Mouse (Mus musculus): Measurements from ENCODE around the gene Bgn. TPM values are rescaled to one million over a fixed set of nuclear protein-coding genes. Genes with fewer than 3 reads are reported as not detected.

The Bgn gene
- 67.3 and 77.7 TPM in 2 replicates for polyA plus RNA-seq (2011; ENCODE audit: insufficient read depth, insufficient read length, low read depth, missing spikeins)

GRCm38 (mm10) chrX:73483484-73483810, at the start of gene Bgn:
TSS of gene Bgn (plus strand) at chrX:73483602.
- H3K27me3 ChIP-seq (ENCODE audit: control insufficient read depth, insufficient read depth, low read length, poor library complexity, severe bottlenecking) = no peaks in the 10 kb centered on the region
- no peaks in the 10 kb centered on the region for H3K36me3 ChIP-seq (ENCODE audit: control insufficient read depth, insufficient read depth, low read length, poor library complexity, severe bottlenecking)

GRCm38 (mm10) chrX:73435252-73435651, 48.1 kb upstream of the Bgn start, which contains the start of gene Trex2:
TSS of gene Trex2 (minus strand) at chrX:73435344.
- TF ChIP-seq POLR2A (IDR thresholded peaks at IDR 0.05; ENCODE audit: insufficient read depth, low read length) (no peak), CTCF (IDR thresholded peaks at IDR 0.05; ENCODE audit: low read depth, low read length) (no peak), EP300 (IDR thresholded peaks at IDR 0.05; ENCODE audit: insufficient read depth, low read depth, low read length) (no peak)
- Histone ChIP-seq H3K4me3 (ENCODE audit: low read depth, low read length) (no peak within 1 kb of the TSS), H3K9ac (ENCODE audit: low read depth, poor library complexity, severe bottlenecking) (no peak within 1 kb of the TSS), H3K27ac (ENCODE audit: insufficient read depth, low read length) (no peak within 1 kb of the TSS), H3K4me1 (ENCODE audit: control insufficient read depth, insufficient read depth, low read length) (no peaks in the 10 kb centered on the region), H3K9me3 (replicated peaks; ENCODE audit: control insufficient read depth, insufficient read depth, low read length, poor library complexity, severe bottlenecking) (no peaks in the 10 kb centered on the region), H3K27me3 (ENCODE audit: control insufficient read depth, insufficient read depth, low read length, poor library complexity, severe bottlenecking) (no peaks in the 10 kb centered on the region), H3K36me3 (ENCODE audit: control insufficient read depth, insufficient read depth, low read length, poor library complexity, severe bottlenecking) (no peaks in the 10 kb centered on the region)

More at GRCm38 (mm10) chrX:73483484-73483810, at the start of gene Bgn:
- Histone ChIP-seq H3K9ac (ENCODE audit: low read depth, poor library complexity, severe bottlenecking) (no peak within 1 kb of the TSS), H3K4me3 (ENCODE audit: low read depth, low read length) (no peak within 1 kb of the TSS), H3K4me1 (ENCODE audit: control insufficient read depth, insufficient read depth, low read length) (no peaks in the 10 kb centered on the region), H3K9me3 (replicated peaks; ENCODE audit: control insufficient read depth, insufficient read depth, low read length, poor library complexity, severe bottlenecking) (no peaks in the 10 kb centered on the region), H3K27ac (ENCODE audit: insufficient read depth, low read length) (no peak within 1 kb of the TSS)
- TF ChIP-seq POLR2A (IDR thresholded peaks at IDR 0.05; ENCODE audit: insufficient read depth, low read length) = no peak
- no peak for TF ChIP-seq CTCF (IDR thresholded peaks at IDR 0.05; ENCODE audit: low read depth, low read length)
- no peak for TF ChIP-seq EP300 (IDR thresholded peaks at IDR 0.05; ENCODE audit: insufficient read depth, low read depth, low read length)

- no peaks in the 10 kb centered on the region for H3K27me3 ChIP-seq (ENCODE audit: control insufficient read depth, insufficient read depth, low read length, poor library complexity, severe bottlenecking)
Observed at GRCm38 (mm10) chrX:73441428-73441827, 42.0 kb upstream of the Bgn start.

GRCm38 (mm10) chrX:73451949-73452348, 31.5 kb upstream of the Bgn start:
- no peaks in the 10 kb centered on the region for H3K27me3 ChIP-seq (ENCODE audit: control insufficient read depth, insufficient read depth, low read length, poor library complexity, severe bottlenecking)

More at GRCm38 (mm10) chrX:73441428-73441827, 42.0 kb upstream of the Bgn start:
- Histone ChIP-seq H3K27ac (ENCODE audit: insufficient read depth, low read length) (no peak overlapping the region), H3K9ac (ENCODE audit: low read depth, poor library complexity, severe bottlenecking) (no peak overlapping the region), H3K4me1 (ENCODE audit: control insufficient read depth, insufficient read depth, low read length) (no peaks in the 10 kb centered on the region), H3K9me3 (replicated peaks; ENCODE audit: control insufficient read depth, insufficient read depth, low read length, poor library complexity, severe bottlenecking) (no peaks in the 10 kb centered on the region), H3K36me3 (ENCODE audit: control insufficient read depth, insufficient read depth, low read length, poor library complexity, severe bottlenecking) (peaks cover 5% of the 10 kb centered on the region; the same call in 1 of the 2 replicates), H3K4me3 (ENCODE audit: low read depth, low read length) (no peak overlapping the region)
- TF ChIP-seq CTCF (IDR thresholded peaks at IDR 0.05; ENCODE audit: low read depth, low read length) = no peak
- no peak for TF ChIP-seq POLR2A (IDR thresholded peaks at IDR 0.05; ENCODE audit: insufficient read depth, low read length)
- no peak for TF ChIP-seq EP300 (IDR thresholded peaks at IDR 0.05; ENCODE audit: insufficient read depth, low read depth, low read length)

GRCm38 (mm10) chrX:73458877-73459392, 24.5 kb upstream of the Bgn start, which contains the start of gene Haus7:
TSS of gene Haus7 (minus strand) at chrX:73459044.
- Histone ChIP-seq H3K4me1 (ENCODE audit: control insufficient read depth, insufficient read depth, low read length) (no peaks in the 10 kb centered on the region), H3K27ac (ENCODE audit: insufficient read depth, low read length) (no peak within 1 kb of the TSS), H3K27me3 (ENCODE audit: control insufficient read depth, insufficient read depth, low read length, poor library complexity, severe bottlenecking) (no peaks in the 10 kb centered on the region), H3K9ac (ENCODE audit: low read depth, poor library complexity, severe bottlenecking) (peak within 1 kb of the TSS; percentile 33; the same call in 1 of the 2 replicates), H3K4me3 (ENCODE audit: low read depth, low read length) (peak within 1 kb of the TSS; percentile 90), H3K9me3 (replicated peaks; ENCODE audit: control insufficient read depth, insufficient read depth, low read length, poor library complexity, severe bottlenecking) (no peaks in the 10 kb centered on the region), H3K36me3 (ENCODE audit: control insufficient read depth, insufficient read depth, low read length, poor library complexity, severe bottlenecking) (no peaks in the 10 kb centered on the region)
- no peak for TF ChIP-seq EP300 (IDR thresholded peaks at IDR 0.05; ENCODE audit: insufficient read depth, low read depth, low read length)
- peak; percentile 46 for TF ChIP-seq CTCF (IDR thresholded peaks at IDR 0.05; ENCODE audit: low read depth, low read length)

More at GRCm38 (mm10) chrX:73451949-73452348, 31.5 kb upstream of the Bgn start:
- no peak overlapping the region for H3K27ac ChIP-seq (ENCODE audit: insufficient read depth, low read length)
- H3K9me3 ChIP-seq (replicated peaks; ENCODE audit: control insufficient read depth, insufficient read depth, low read length, poor library complexity, severe bottlenecking) = no peaks in the 10 kb centered on the region
- H3K4me3 ChIP-seq (ENCODE audit: low read depth, low read length) = no peak overlapping the region
- H3K4me1 ChIP-seq (ENCODE audit: control insufficient read depth, insufficient read depth, low read length) = no peaks in the 10 kb centered on the region
- TF ChIP-seq CTCF (IDR thresholded peaks at IDR 0.05; ENCODE audit: low read depth, low read length) (peak; percentile 77), POLR2A (IDR thresholded peaks at IDR 0.05; ENCODE audit: insufficient read depth, low read length) (no peak), EP300 (IDR thresholded peaks at IDR 0.05; ENCODE audit: insufficient read depth, low read depth, low read length) (no peak)
- H3K9ac ChIP-seq (ENCODE audit: low read depth, poor library complexity, severe bottlenecking) = no peak overlapping the region
- no peaks in the 10 kb centered on the region for H3K36me3 ChIP-seq (ENCODE audit: control insufficient read depth, insufficient read depth, low read length, poor library complexity, severe bottlenecking)

- H3K4me3 ChIP-seq (ENCODE audit: low read depth, low read length) = peak overlapping the region; percentile 29; the same call in 1 of the 2 replicates
- H3K9me3 ChIP-seq (replicated peaks; ENCODE audit: control insufficient read depth, insufficient read depth, low read length, poor library complexity, severe bottlenecking) = no peaks in the 10 kb centered on the region
- no peaks in the 10 kb centered on the region for H3K4me1 ChIP-seq (ENCODE audit: control insufficient read depth, insufficient read depth, low read length)
- no peak overlapping the region for H3K27ac ChIP-seq (ENCODE audit: insufficient read depth, low read length)
- H3K9ac ChIP-seq (ENCODE audit: low read depth, poor library complexity, severe bottlenecking) = no peak overlapping the region
- H3K27me3 ChIP-seq (ENCODE audit: control insufficient read depth, insufficient read depth, low read length, poor library complexity, severe bottlenecking) = no peaks in the 10 kb centered on the region
- no peaks in the 10 kb centered on the region for H3K36me3 ChIP-seq (ENCODE audit: control insufficient read depth, insufficient read depth, low read length, poor library complexity, severe bottlenecking)
- TF ChIP-seq POLR2A (IDR thresholded peaks at IDR 0.05; ENCODE audit: insufficient read depth, low read length) (no peak), EP300 (IDR thresholded peaks at IDR 0.05; ENCODE audit: insufficient read depth, low read depth, low read length) (no peak), CTCF (IDR thresholded peaks at IDR 0.05; ENCODE audit: low read depth, low read length) (no peak)
Observed at GRCm38 (mm10) chrX:73460792-73461191, 22.6 kb upstream of the Bgn start.

Data from ES-Bruce4 (cell line).